Mouse (Mus musculus) 416B (cell line): ENCODE measurements around the gene Eno2.

Experiments used
- DNase-seq: peaks from one replicate; pipeline ENCODE4 v3.0.0; 2011; ENCODE audit warnings: low read depth

Gene Eno2

GRCm38 (mm10) chr6:124740211-124740887 is 29.1 kb downstream of the Eno2 start:
- peak; percentile 86 for DNase-seq

GRCm38 (mm10) chr6:124739231-124739796 is 30.2 kb downstream of the Eno2 start:
- DNase-seq, result no peak

- peak; percentile 84 for DNase-seq
These were observed 30.9 kb downstream of the Eno2 start, which contains the start of gene Ptpn6 for GRCm38 (mm10) chr6:124738511-124739023. Gene Ptpn6, minus strand, starts transcription at chr6:124738714.

- DNase-seq, result no peak
These were observed 32.4 kb downstream of the Eno2 start for GRCm38 (mm10) chr6:124737040-124737439.

- no peak for DNase-seq
These were observed 35.1 kb downstream of the Eno2 start for GRCm38 (mm10) chr6:124734417-124734816.

- peak; percentile 92 for DNase-seq
These were observed 36.8 kb downstream of the Eno2 start for GRCm38 (mm10) chr6:124732476-124733370.

GRCm38 (mm10) chr6:124731038-124731437 is 38.4 kb downstream of the Eno2 start:
- DNase-seq, result no peak

GRCm38 (mm10) chr6:124729850-124730705 is 39.4 kb downstream of the Eno2 start:
- peak; percentile 97 for DNase-seq

- DNase-seq, result no peak
These were observed 40.9 kb downstream of the Eno2 start for GRCm38 (mm10) chr6:124728621-124729020.

GRCm38 (mm10) chr6:124724472-124724871 is 45.0 kb downstream of the Eno2 start:
- no peak for DNase-seq

GRCm38 (mm10) chr6:124723541-124723940 is 45.9 kb downstream of the Eno2 start:
- DNase-seq, result peak; percentile 54

GRCm38 (mm10) chr6:124722876-124723473 is 46.5 kb downstream of the Eno2 start:
- no peak for DNase-seq

- DNase-seq, result no peak
These were observed 48.6 kb downstream of the Eno2 start for GRCm38 (mm10) chr6:124720904-124721303.

- no peak for DNase-seq
These were observed 50.0 kb downstream of the Eno2 start for GRCm38 (mm10) chr6:124719354-124719978.

- DNase-seq, result no peak
These were observed 50.8 kb downstream of the Eno2 start for GRCm38 (mm10) chr6:124718703-124719102.

- no peak for DNase-seq
These were observed 51.5 kb downstream of the Eno2 start for GRCm38 (mm10) chr6:124717968-124718367.

GRCm38 (mm10) chr6:124716864-124717490 is 52.5 kb downstream of the Eno2 start:
- DNase-seq, result peak; percentile 77

- no peak for DNase-seq
These were observed 56.6 kb downstream of the Eno2 start for GRCm38 (mm10) chr6:124712918-124713317.

GRCm38 (mm10) chr6:124711824-124712782 is 57.4 kb downstream of the Eno2 start, which contains the start of the genes Emg1 and Phb2:
Gene Emg1, minus strand, starts transcription at chr6:124712178.
Gene Phb2, plus strand, starts transcription at chr6:124712336.
- peak; percentile 99 for DNase-seq
